Mouse (Mus musculus): ENCODE data around the gene Tarbp2. TPM values are rescaled to one million over a fixed set of nuclear protein-coding genes. Genes with fewer than 3 reads are reported as not detected.

Gene Tarbp2
- total and polyA plus RNA-seq, 3 experiments: 62.2 to 105 (median 75.6) TPM

DNA sequence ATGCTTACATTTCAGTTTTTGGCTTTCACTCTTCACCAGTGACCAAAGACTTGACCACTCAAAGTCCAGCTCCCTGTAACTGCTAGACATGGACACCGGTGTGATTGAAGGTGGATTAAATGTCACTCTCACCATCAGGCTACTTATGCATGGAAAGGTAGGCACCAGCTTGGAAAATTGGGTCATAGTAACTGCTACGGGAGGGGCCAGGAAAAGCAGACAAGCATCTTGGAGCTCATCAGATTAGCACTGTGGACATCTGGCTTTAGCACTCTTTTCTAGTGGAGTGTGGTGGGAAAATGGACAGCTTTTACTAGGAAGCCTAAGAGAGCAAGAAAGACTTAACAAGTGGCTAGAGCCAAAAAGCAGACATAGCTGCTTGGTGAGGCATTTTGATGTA, 44.7 kb upstream of the Tarbp2 start:
- peak overlapping the region in 1 of 3 experiments; percentile 0 for H3K4me3 ChIP-seq (replicated peaks in 1 of 3; ENCODE audit: low read depth in 2 of 3, low read length in 2 of 3, poor library complexity in 1 of 3)
- dilution Hi-C loops (cut with MboI; ENCODE audit: extremely low pct_ligation_motif_present, extremely low pct_unique_long_range_greater_than_20kb, low sequenced_read_pairs): no loop called here
- no peak for DNase-seq (ENCODE audit: extremely low read depth)
- H3K4me1 ChIP-seq (ENCODE audit: control insufficient read depth in 1 of 2, insufficient read depth in 2 of 2): peaks cover 3 to 26% of the 10 kb centered on the region in 2 experiments
- TF ChIP-seq RAD21 (IDR thresholded peaks at IDR 0.05; ENCODE audit: low read depth, low read length) (no peak), SMC3 (IDR thresholded peaks at IDR 0.05; ENCODE audit: low read depth, low read length) (no peak), BHLHE40 (IDR thresholded peaks at IDR 0.05; ENCODE audit: low read depth, low read length) (no peak), ETS1 (conservative IDR thresholded peaks at IDR 0.05; ENCODE audit: low read depth, low read length) (no peak), JUN (IDR thresholded peaks at IDR 0.05; ENCODE audit: insufficient read depth, low read depth, low read length) (no peak), MAFK (IDR thresholded peaks at IDR 0.05; ENCODE audit: insufficient replicate concordance, low read length) (no peak), GABPA (IDR thresholded peaks at IDR 0.05; ENCODE audit: insufficient replicate concordance, low read depth, low read length) (no peak), CTCF (conservative IDR thresholded peaks at IDR 0.05 in 1 of 2, IDR thresholded peaks at IDR 0.05 in 1 of 2; ENCODE audit: low read depth in 2 of 2, low read length in 2 of 2) (no peak)
- peaks cover 5% of the 10 kb centered on the region for H3K9me3 ChIP-seq (replicated peaks; ENCODE audit: low read length)
- in situ Hi-C loops (cut with MboI; ENCODE audit: low pct_ligation_motif_present, low pct_unique_long_range_greater_than_20kb, low sequenced_read_pairs): no loop called here
- H3K79me2 ChIP-seq (replicated peaks; ENCODE audit: control insufficient read depth, extremely low read depth, insufficient read depth, poor library complexity, severe bottlenecking): peaks cover 70% of the 10 kb centered on the region
- peak overlapping the region; percentile 100; the same call in 1 of the 2 replicates for H3K9ac ChIP-seq (ENCODE audit: insufficient read depth, low read depth)
- H3K4me2 ChIP-seq (ENCODE audit: insufficient read depth, low read depth, poor library complexity, severe bottlenecking): peak overlapping the region; percentile 44
- no peak overlapping the region for H3K27ac ChIP-seq (ENCODE audit: insufficient read depth, low read depth)
- H3K27me3 ChIP-seq (replicated peaks): no peaks in the 10 kb centered on the region
- H3K36me3 ChIP-seq (replicated peaks in 1 of 2; ENCODE audit: control insufficient read depth in 1 of 2, insufficient read depth in 1 of 2, low read length in 1 of 2): peaks cover 37 to 66% of the 10 kb centered on the region in 2 experiments

DNA sequence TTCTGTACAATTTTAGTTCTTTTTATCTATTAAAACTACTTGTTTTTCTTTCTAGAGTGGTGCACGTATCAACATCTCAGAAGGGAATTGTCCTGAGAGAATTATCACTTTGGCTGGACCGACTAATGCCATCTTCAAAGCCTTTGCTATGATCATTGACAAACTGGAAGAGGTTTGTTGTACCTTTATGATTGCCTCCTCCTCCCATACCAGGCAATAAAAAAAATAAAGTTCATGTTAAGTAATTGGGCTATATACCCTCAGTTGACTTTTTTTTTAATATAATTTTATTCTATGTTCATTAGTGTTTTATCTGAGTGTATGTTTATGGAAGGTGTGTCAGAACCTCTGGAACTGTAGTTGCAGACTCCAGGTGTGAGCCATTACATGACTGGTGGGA, 43.5 kb upstream of the Tarbp2 start:
- dilution Hi-C loops (cut with MboI; ENCODE audit: extremely low pct_ligation_motif_present, extremely low pct_unique_long_range_greater_than_20kb, low sequenced_read_pairs): no loop called here
- no peak for DNase-seq (ENCODE audit: extremely low read depth)
- in situ Hi-C loops (cut with MboI; ENCODE audit: low pct_ligation_motif_present, low pct_unique_long_range_greater_than_20kb, low sequenced_read_pairs): no loop called here
- Histone ChIP-seq H3K9ac (ENCODE audit: insufficient read depth, low read depth) (no peak overlapping the region), H3K27me3 (replicated peaks) (no peaks in the 10 kb centered on the region), H3K4me1 (ENCODE audit: control insufficient read depth in 1 of 2, insufficient read depth in 2 of 2) (peaks cover 3 to 26% of the 10 kb centered on the region in 2 experiments), H3K36me3 (replicated peaks in 1 of 2; ENCODE audit: control insufficient read depth in 1 of 2, insufficient read depth in 1 of 2, low read length in 1 of 2) (peaks cover 45 to 66% of the 10 kb centered on the region in 2 experiments), H3K27ac (ENCODE audit: insufficient read depth, low read depth) (no peak overlapping the region), H3K9me3 (replicated peaks; ENCODE audit: low read length) (no peaks in the 10 kb centered on the region), H3K79me2 (replicated peaks; ENCODE audit: control insufficient read depth, extremely low read depth, insufficient read depth, poor library complexity, severe bottlenecking) (peaks cover 77% of the 10 kb centered on the region), H3K4me3 (replicated peaks in 1 of 3; ENCODE audit: low read depth in 2 of 3, low read length in 2 of 3, poor library complexity in 1 of 3) (no peak overlapping the region), H3K4me2 (ENCODE audit: insufficient read depth, low read depth, poor library complexity, severe bottlenecking) (no peak overlapping the region)
- TF ChIP-seq POLR2AphosphoS2 (IDR thresholded peaks at IDR 0.05; ENCODE audit: low read depth, low read length): peak; percentile 77; the same call in 1 of the 2 replicates
- TF ChIP-seq ZKSCAN1 (IDR thresholded peaks at IDR 0.05; ENCODE audit: borderline replicate concordance, low read depth, low read length): no peak
- no peak for TF ChIP-seq KAT2A (IDR thresholded peaks at IDR 0.05; ENCODE audit: insufficient replicate concordance, low read length)

DNA sequence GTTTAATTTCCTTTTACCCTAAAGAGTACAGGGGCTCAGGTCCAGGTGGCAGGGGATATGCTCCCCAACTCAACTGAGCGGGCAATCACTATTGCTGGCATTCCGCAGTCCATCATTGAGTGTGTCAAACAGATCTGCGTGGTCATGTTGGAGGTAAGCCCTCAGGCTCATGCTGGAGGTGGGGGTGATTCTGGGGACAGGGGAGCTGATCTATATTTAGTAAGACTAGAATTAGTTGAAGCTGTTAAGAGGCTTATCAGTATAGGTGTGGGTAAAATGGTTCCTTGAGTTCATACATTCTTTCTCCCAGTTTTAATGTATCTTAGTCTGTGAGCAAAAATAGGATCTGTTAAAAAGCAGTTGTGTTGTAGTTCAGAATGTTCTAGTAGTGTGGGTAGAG, 34.9 kb upstream of the Tarbp2 start:
- in situ Hi-C loops (cut with MboI; ENCODE audit: low pct_ligation_motif_present, low pct_unique_long_range_greater_than_20kb, low sequenced_read_pairs) (no loop called here), dilution Hi-C loops (cut with MboI; ENCODE audit: extremely low pct_ligation_motif_present, extremely low pct_unique_long_range_greater_than_20kb, low sequenced_read_pairs) (no loop called here)
- Histone ChIP-seq H3K9ac (ENCODE audit: insufficient read depth, low read depth) (no peak overlapping the region), H3K4me1 (ENCODE audit: control insufficient read depth in 1 of 2, insufficient read depth in 2 of 2) (peaks cover 0 to 11% of the 10 kb centered on the region in 2 experiments; a peak in 2 of 4 replicates), H3K4me2 (ENCODE audit: insufficient read depth, low read depth, poor library complexity, severe bottlenecking) (no peak overlapping the region; the same call in 1 of the 2 replicates), H3K9me3 (replicated peaks; ENCODE audit: low read length) (no peaks in the 10 kb centered on the region), H3K4me3 (replicated peaks in 1 of 3; ENCODE audit: low read depth in 2 of 3, low read length in 2 of 3, poor library complexity in 1 of 3) (no peak overlapping the region), H3K27ac (ENCODE audit: insufficient read depth, low read depth) (no peak overlapping the region), H3K27me3 (replicated peaks) (no peaks in the 10 kb centered on the region), H3K36me3 (replicated peaks in 1 of 2; ENCODE audit: control insufficient read depth in 1 of 2, insufficient read depth in 1 of 2, low read length in 1 of 2) (peaks cover 63 to 94% of the 10 kb centered on the region in 2 experiments), H3K79me2 (replicated peaks; ENCODE audit: control insufficient read depth, extremely low read depth, insufficient read depth, poor library complexity, severe bottlenecking) (peaks cover 59% of the 10 kb centered on the region)
- no peak for DNase-seq (ENCODE audit: extremely low read depth)
- TF ChIP-seq MAX (IDR thresholded peaks at IDR 0.05; ENCODE audit: low read length): no peak
- TF ChIP-seq KAT2A (IDR thresholded peaks at IDR 0.05; ENCODE audit: insufficient replicate concordance, low read length): no peak
- no peak for TF ChIP-seq CHD1 (IDR thresholded peaks at IDR 0.05; ENCODE audit: low read depth, low read length)
- no peak for TF ChIP-seq USF1 (IDR thresholded peaks at IDR 0.05; ENCODE audit: low read depth, low read length)
- TF ChIP-seq ETS1 (conservative IDR thresholded peaks at IDR 0.05; ENCODE audit: low read depth, low read length): no peak
- TF ChIP-seq GABPA (IDR thresholded peaks at IDR 0.05; ENCODE audit: insufficient replicate concordance, low read depth, low read length): no peak
- TF ChIP-seq MYC (IDR thresholded peaks at IDR 0.05; ENCODE audit: low read depth, low read length): no peak
- no peak for TF ChIP-seq CTCF (conservative IDR thresholded peaks at IDR 0.05 in 1 of 2, IDR thresholded peaks at IDR 0.05 in 1 of 2; ENCODE audit: low read depth in 2 of 2, low read length in 2 of 2)
- no peak for TF ChIP-seq BHLHE40 (IDR thresholded peaks at IDR 0.05; ENCODE audit: low read depth, low read length)
- TF ChIP-seq NELFE (IDR thresholded peaks at IDR 0.05; ENCODE audit: low read depth, low read length): no peak
- TF ChIP-seq CHD2 (IDR thresholded peaks at IDR 0.05; ENCODE audit: low read length): no peak
- no peak for TF ChIP-seq UBTF (IDR thresholded peaks at IDR 0.05; ENCODE audit: low read depth, low read length)

Measured in CH12.LX (cell line).